Mouse (Mus musculus) E14TG2a.4 (cell line): ENCODE measurements around the gene Med18.

ENCODE experiments used
- H3K27me3 ChIP-seq: 2 replicates; pipeline ENCODE4 v1.6.1; 2014; ENCODE audit warnings: low read length, control low read depth; ENCODE audit not compliant: insufficient read depth
- H3K36me3 ChIP-seq: 2 replicates; pipeline ENCODE4 v1.6.1; 2014; ENCODE audit warnings: low read length, control low read depth; ENCODE audit not compliant: insufficient read depth
- H3K4me1 ChIP-seq: replicated peaks from 2 replicates; pipeline ENCODE4 v1.6.1; 2014; ENCODE audit warnings: low read depth, low read length, control low read depth
- H3K4me3 ChIP-seq: replicated peaks from 2 replicates; pipeline ENCODE4 v1.5.1; 2014; ENCODE audit warnings: mild to moderate bottlenecking, low read length
- H3K9me3 ChIP-seq: 2 replicates; pipeline ENCODE4 v1.6.1; 2014; ENCODE audit warnings: low read length, control low read depth
- CTCF ChIP-seq: conservative IDR thresholded peaks from 2 replicates; pipeline ENCODE4 v1.5.1; 2014; ENCODE audit warnings: low read length
- NANOG ChIP-seq: IDR thresholded peaks from 2 replicates; pipeline ENCODE4 v1.6.1; 2014; ENCODE audit warnings: borderline replicate concordance, low read length, mixed read lengths
- POU5F1 ChIP-seq: IDR thresholded peaks from 2 replicates; pipeline ENCODE4 v1.6.1; 2014; ENCODE audit warnings: low read length, borderline replicate concordance

The Med18 gene

GRCm38 (mm10) chr4:132463430-132464254 lies at the start of gene Med18:
TSS of gene Med18 (minus strand) at chr4:132463921.
- no peak for TF ChIP-seq CTCF
- TF ChIP-seq NANOG = no peak
- no peak for TF ChIP-seq POU5F1
- Histone ChIP-seq H3K9me3 (no peaks in the 10 kb centered on the region), H3K27me3 (no peaks in the 10 kb centered on the region), H3K4me1 (peaks cover 53% of the 10 kb centered on the region), H3K4me3 (peak within 1 kb of the TSS; percentile 93), H3K36me3 (peaks cover 36% of the 10 kb centered on the region)

- TF ChIP-seq CTCF (no peak), POU5F1 (no peak), NANOG (no peak)
- no peaks in the 10 kb centered on the region for H3K27me3 ChIP-seq
- H3K4me3 ChIP-seq = no peak overlapping the region
- no peaks in the 10 kb centered on the region for H3K9me3 ChIP-seq
- H3K4me1 ChIP-seq = peaks cover 66% of the 10 kb centered on the region
- H3K36me3 ChIP-seq = peaks cover 13% of the 10 kb centered on the region
Measured at GRCm38 (mm10) chr4:132512080-132512479, 48.4 kb upstream of the Med18 start.

GRCm38 (mm10) chr4:132510352-132510798 lies 46.7 kb upstream of the Med18 start, which contains the start of gene Sesn2:
TSS of gene Sesn2 (minus strand) at chr4:132510501.
- no peaks in the 10 kb centered on the region for H3K9me3 ChIP-seq
- peaks cover 71% of the 10 kb centered on the region for H3K4me1 ChIP-seq
- H3K4me3 ChIP-seq = peak within 1 kb of the TSS; percentile 99
- peaks cover 17% of the 10 kb centered on the region for H3K36me3 ChIP-seq
- TF ChIP-seq POU5F1 (no peak), CTCF (no peak), NANOG (no peak)
- no peaks in the 10 kb centered on the region for H3K27me3 ChIP-seq

GRCm38 (mm10) chr4:132509621-132510296 lies 46.0 kb upstream of the Med18 start:
- H3K4me3 ChIP-seq = peak overlapping the region; percentile 99
- H3K36me3 ChIP-seq = peaks cover 20% of the 10 kb centered on the region
- no peaks in the 10 kb centered on the region for H3K27me3 ChIP-seq
- peaks cover 73% of the 10 kb centered on the region for H3K4me1 ChIP-seq
- no peaks in the 10 kb centered on the region for H3K9me3 ChIP-seq
- TF ChIP-seq CTCF = no peak
- TF ChIP-seq POU5F1 = no peak
- no peak for TF ChIP-seq NANOG

- Histone ChIP-seq H3K4me3 (peak overlapping the region; percentile 99), H3K27me3 (no peaks in the 10 kb centered on the region), H3K36me3 (peaks cover 42% of the 10 kb centered on the region), H3K4me1 (peaks cover 73% of the 10 kb centered on the region), H3K9me3 (no peaks in the 10 kb centered on the region)
- TF ChIP-seq POU5F1 (no peak), CTCF (no peak), NANOG (no peak)
Measured at GRCm38 (mm10) chr4:132507210-132507609, 43.5 kb upstream of the Med18 start.

- Histone ChIP-seq H3K27me3 (no peaks in the 10 kb centered on the region), H3K36me3 (peaks cover 49% of the 10 kb centered on the region), H3K4me1 (peaks cover 76% of the 10 kb centered on the region), H3K4me3 (peak overlapping the region; percentile 99), H3K9me3 (no peaks in the 10 kb centered on the region)
- TF ChIP-seq NANOG (no peak), CTCF (no peak), POU5F1 (no peak)
Measured at GRCm38 (mm10) chr4:132506250-132506649, 42.5 kb upstream of the Med18 start.

- H3K4me1 ChIP-seq = peaks cover 76% of the 10 kb centered on the region
- peaks cover 54% of the 10 kb centered on the region for H3K36me3 ChIP-seq
- H3K9me3 ChIP-seq = no peaks in the 10 kb centered on the region
- H3K27me3 ChIP-seq = no peaks in the 10 kb centered on the region
- TF ChIP-seq CTCF = no peak
- no peak for TF ChIP-seq POU5F1
- TF ChIP-seq NANOG = peak; percentile 37; the same call in 1 of the 2 replicates
- peak overlapping the region; percentile 99 for H3K4me3 ChIP-seq
Measured at GRCm38 (mm10) chr4:132505800-132506199, 42.1 kb upstream of the Med18 start.

GRCm38 (mm10) chr4:132505034-132505738 lies 41.5 kb upstream of the Med18 start:
- H3K4me1 ChIP-seq = peaks cover 79% of the 10 kb centered on the region
- no peaks in the 10 kb centered on the region for H3K9me3 ChIP-seq
- TF ChIP-seq CTCF (no peak), NANOG (no peak), POU5F1 (no peak)
- peaks cover 60% of the 10 kb centered on the region for H3K36me3 ChIP-seq
- H3K27me3 ChIP-seq = no peaks in the 10 kb centered on the region
- peak overlapping the region; percentile 99 for H3K4me3 ChIP-seq
